Mouse (Mus musculus) lung, postnatal 0 days (tissue): ENCODE measurements at regions not wholly inside any gene's neighbourhood (a gene's known extent, or its start where the extent isn't known, plus 50 kb on each side); places are given as distances from the start of the nearest gene placed in this dataset.

Experiments
- CTCF ChIP-seq: IDR thresholded peaks from 2 replicates; pipeline ENCODE4 v1.5.1; 2016; ENCODE audit warnings: antibody characterized with exemption, mild to moderate bottlenecking
- EP300 ChIP-seq: IDR thresholded peaks from 2 replicates; pipeline ENCODE4 v1.6.1; 2016; ENCODE audit warnings: antibody characterized with exemption, mild to moderate bottlenecking, control low read depth

DNA sequence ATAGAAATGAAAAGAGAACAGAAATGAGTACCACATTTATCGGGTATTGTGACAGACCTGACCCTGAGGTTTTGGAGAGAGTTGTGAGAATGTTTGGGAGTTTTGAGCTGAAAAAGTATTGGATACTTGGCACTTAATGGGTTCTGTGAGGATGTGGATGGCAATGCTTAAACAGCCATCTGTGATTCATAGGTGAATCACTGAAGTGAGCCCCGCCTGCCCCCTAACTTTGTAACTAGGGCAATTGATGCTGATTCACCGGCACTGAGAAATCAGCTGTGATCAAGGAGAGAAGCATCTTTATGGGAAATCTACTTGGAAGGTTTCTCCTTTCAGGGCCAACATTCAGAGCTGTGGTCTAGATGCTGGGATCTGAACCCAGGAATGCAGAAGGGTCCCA lies 291.9 kb upstream of the Slc35b3 start:
- no peak for TF ChIP-seq CTCF
- no peak for TF ChIP-seq EP300
